Mouse (Mus musculus) urinary bladder, postnatal 10 days (tissue): ENCODE data around the gene Ass1.

ENCODE experiments used
- DNase-seq: peaks from one replicate; pipeline ENCODE4 v3.0.0; 2022; ENCODE audit warnings: low spot score

The Ass1 gene

GRCm38 (mm10) chr2:31458989-31459936, 10.7 kb upstream of the Ass1 start:
- DNase-seq = no peak

GRCm38 (mm10) chr2:31460025-31460571, 9.9 kb upstream of the Ass1 start:
- DNase-seq = no peak

GRCm38 (mm10) chr2:31460920-31461319, 9.1 kb upstream of the Ass1 start:
- DNase-seq = no peak

GRCm38 (mm10) chr2:31462051-31462450, 8.0 kb upstream of the Ass1 start:
- DNase-seq = no peak

- no peak for DNase-seq
These were observed 6.8 kb upstream of the Ass1 start for GRCm38 (mm10) chr2:31463253-31463652.

- no peak for DNase-seq
These were observed 6.1 kb upstream of the Ass1 start for GRCm38 (mm10) chr2:31463696-31464528.

GRCm38 (mm10) chr2:31464529-31464910, 5.5 kb upstream of the Ass1 start:
- no peak for DNase-seq

GRCm38 (mm10) chr2:31467457-31467856, 2.5 kb upstream of the Ass1 start:
- no peak for DNase-seq

GRCm38 (mm10) chr2:31468857-31469256, 1.1 kb upstream of the Ass1 start:
- DNase-seq = no peak

GRCm38 (mm10) chr2:31469480-31469879, 527 bp upstream of the Ass1 start:
- DNase-seq = no peak

GRCm38 (mm10) chr2:31470683-31471385, 827 bp downstream of the Ass1 start:
- DNase-seq = no peak

- no peak for DNase-seq
These were observed 1.6 kb downstream of the Ass1 start for GRCm38 (mm10) chr2:31471611-31472010.

- DNase-seq = no peak
These were observed 2.5 kb downstream of the Ass1 start for GRCm38 (mm10) chr2:31472406-31473065.

GRCm38 (mm10) chr2:31473941-31474340, 3.9 kb downstream of the Ass1 start:
- no peak for DNase-seq

GRCm38 (mm10) chr2:31474686-31475085, 4.7 kb downstream of the Ass1 start:
- DNase-seq = no peak

GRCm38 (mm10) chr2:31476107-31476820, 6.3 kb downstream of the Ass1 start:
- no peak for DNase-seq

GRCm38 (mm10) chr2:31477234-31478161, 7.5 kb downstream of the Ass1 start:
- DNase-seq = no peak

GRCm38 (mm10) chr2:31482914-31483575, 13.0 kb downstream of the Ass1 start:
- peak; percentile 48 for DNase-seq

- peak; percentile 32 for DNase-seq
These were observed 14.2 kb downstream of the Ass1 start for GRCm38 (mm10) chr2:31484187-31484586.
